Mouse (Mus musculus): ENCODE measurements around the gene Fam160b1. TPM values are rescaled to one million over a fixed set of nuclear protein-coding genes. Genes with fewer than 3 reads are reported as not detected.

Fam160b1 gene
- total RNA-seq, 1 experiment from 2014 or later, result 21.3 TPM

GRCm38 (mm10) chr19:57366626-57367025, 6.1 kb downstream of the Fam160b1 start:
- DNase-seq, result no peak

- peak; percentile 56 for DNase-seq
These were observed 6.7 kb downstream of the Fam160b1 start for GRCm38 (mm10) chr19:57367201-57367600.

- DNase-seq, result no peak
These were observed 7.4 kb downstream of the Fam160b1 start for GRCm38 (mm10) chr19:57367849-57368387.

GRCm38 (mm10) chr19:57373276-57373811, 12.9 kb downstream of the Fam160b1 start:
- DNase-seq, result no peak

GRCm38 (mm10) chr19:57375161-57375560, 14.7 kb downstream of the Fam160b1 start:
- DNase-seq, result no peak

- DNase-seq, result no peak
These were observed 15.3 kb downstream of the Fam160b1 start for GRCm38 (mm10) chr19:57375746-57376145.

GRCm38 (mm10) chr19:57377043-57377703, 16.7 kb downstream of the Fam160b1 start:
- no peak for DNase-seq

- DNase-seq, result peak; percentile 53
These were observed 25.8 kb downstream of the Fam160b1 start for GRCm38 (mm10) chr19:57386176-57386693.

GRCm38 (mm10) chr19:57391545-57391944, 31.1 kb downstream of the Fam160b1 start:
- no peak for DNase-seq

- no peak for DNase-seq
These were observed 33.0 kb downstream of the Fam160b1 start for GRCm38 (mm10) chr19:57393357-57393957.

GRCm38 (mm10) chr19:57396609-57397008, 36.1 kb downstream of the Fam160b1 start:
- no peak for DNase-seq

GRCm38 (mm10) chr19:57402364-57402763, 41.9 kb downstream of the Fam160b1 start:
- DNase-seq, result no peak

- peak; percentile 94 for DNase-seq
These were observed 43.4 kb downstream of the Fam160b1 start for GRCm38 (mm10) chr19:57403700-57404501.

- no peak for DNase-seq
These were observed 44.0 kb downstream of the Fam160b1 start for GRCm38 (mm10) chr19:57404502-57404848.

- no peak for DNase-seq
These were observed 47.5 kb downstream of the Fam160b1 start for GRCm38 (mm10) chr19:57407947-57408346.

GRCm38 (mm10) chr19:57411375-57412196, 51.1 kb downstream of the Fam160b1 start:
- DNase-seq, result peak; percentile 82

- DNase-seq, result no peak
These were observed 52.7 kb downstream of the Fam160b1 start for GRCm38 (mm10) chr19:57413170-57413569.

GRCm38 (mm10) chr19:57413918-57414317, 53.4 kb downstream of the Fam160b1 start:
- no peak for DNase-seq

- DNase-seq, result no peak
These were observed 54.7 kb downstream of the Fam160b1 start for GRCm38 (mm10) chr19:57415031-57415807.

GRCm38 (mm10) chr19:57417800-57418580, 57.5 kb downstream of the Fam160b1 start:
- no peak for DNase-seq

Data from adrenal gland, postnatal 14 days (tissue).